Mouse (Mus musculus): ENCODE measurements at regions not wholly inside any gene's neighbourhood (a gene's known extent, or its start where the extent isn't known, plus 50 kb on each side); places are given as distances from the start of the nearest gene placed in this dataset.
A peak's percentile ranks its signal among the peaks of the same experiment; 100 is the strongest.

- H3K4me3 ChIP-seq (ENCODE audit: control insufficient read depth, low read depth, low read length) = no peak overlapping the region
- H3K27ac ChIP-seq (ENCODE audit: control insufficient read depth, insufficient read depth, low read depth, low read length) = no peak overlapping the region
- no peak for TF ChIP-seq CTCF (IDR thresholded peaks at IDR 0.05; ENCODE audit: control insufficient read depth, insufficient read depth, insufficient replicate concordance, low read depth, low read length)
- TF ChIP-seq POLR2A (IDR thresholded peaks at IDR 0.05; ENCODE audit: control insufficient read depth, low read depth, low read length) = no peak
- H3K36me3 ChIP-seq (ENCODE audit: control insufficient read depth, insufficient read depth, low read length) = no peaks in the 10 kb centered on the region
- H3K27me3 ChIP-seq (ENCODE audit: control insufficient read depth, insufficient read depth, low read length) = no peaks in the 10 kb centered on the region
- H3K4me1 ChIP-seq (ENCODE audit: control insufficient read depth, insufficient read depth, low read length) = no peaks in the 10 kb centered on the region
These were observed 445.3 kb downstream of the Hdgfl1 start for GRCm38 (mm10) chr13:26324633-26325032.

GRCm38 (mm10) chr13:26318557-26318956, 451.4 kb downstream of the Hdgfl1 start:
- Histone ChIP-seq H3K27ac (ENCODE audit: control insufficient read depth, insufficient read depth, low read depth, low read length) (no peak overlapping the region), H3K27me3 (ENCODE audit: control insufficient read depth, insufficient read depth, low read length) (no peaks in the 10 kb centered on the region), H3K36me3 (ENCODE audit: control insufficient read depth, insufficient read depth, low read length) (no peaks in the 10 kb centered on the region), H3K4me3 (ENCODE audit: control insufficient read depth, low read depth, low read length) (no peak overlapping the region), H3K4me1 (ENCODE audit: control insufficient read depth, insufficient read depth, low read length) (no peaks in the 10 kb centered on the region; the same call in 1 of the 2 replicates)
- TF ChIP-seq CTCF (IDR thresholded peaks at IDR 0.05; ENCODE audit: control insufficient read depth, insufficient read depth, insufficient replicate concordance, low read depth, low read length) = no peak
- no peak for TF ChIP-seq POLR2A (IDR thresholded peaks at IDR 0.05; ENCODE audit: control insufficient read depth, low read depth, low read length)

GRCm38 (mm10) chr13:26312246-26313010, 457.5 kb downstream of the Hdgfl1 start:
- H3K4me3 ChIP-seq (ENCODE audit: control insufficient read depth, low read depth, low read length) = peak overlapping the region; percentile 84
- H3K36me3 ChIP-seq (ENCODE audit: control insufficient read depth, insufficient read depth, low read length) = no peaks in the 10 kb centered on the region
- no peaks in the 10 kb centered on the region for H3K27me3 ChIP-seq (ENCODE audit: control insufficient read depth, insufficient read depth, low read length)
- TF ChIP-seq POLR2A (IDR thresholded peaks at IDR 0.05; ENCODE audit: control insufficient read depth, low read depth, low read length) = peak; percentile 37; the same call in 1 of the 2 replicates
- no peak for TF ChIP-seq CTCF (IDR thresholded peaks at IDR 0.05; ENCODE audit: control insufficient read depth, insufficient read depth, insufficient replicate concordance, low read depth, low read length)
- H3K4me1 ChIP-seq (ENCODE audit: control insufficient read depth, insufficient read depth, low read length) = peaks cover 10% of the 10 kb centered on the region
- H3K27ac ChIP-seq (ENCODE audit: control insufficient read depth, insufficient read depth, low read depth, low read length) = no peak overlapping the region

- H3K27ac ChIP-seq (ENCODE audit: control insufficient read depth, insufficient read depth, low read depth, low read length) = no peak overlapping the region
- TF ChIP-seq CTCF (IDR thresholded peaks at IDR 0.05; ENCODE audit: control insufficient read depth, insufficient read depth, insufficient replicate concordance, low read depth, low read length) (no peak), POLR2A (IDR thresholded peaks at IDR 0.05; ENCODE audit: control insufficient read depth, low read depth, low read length) (no peak)
These were observed 485.9 kb downstream of the Hdgfl1 start for GRCm38 (mm10) chr13:26284073-26284444.

GRCm38 (mm10) chr13:26283397-26284072, 486.4 kb downstream of the Hdgfl1 start:
- TF ChIP-seq CTCF (IDR thresholded peaks at IDR 0.05; ENCODE audit: control insufficient read depth, insufficient read depth, insufficient replicate concordance, low read depth, low read length) (no peak), POLR2A (IDR thresholded peaks at IDR 0.05; ENCODE audit: control insufficient read depth, low read depth, low read length) (no peak)
- H3K36me3 ChIP-seq (ENCODE audit: control insufficient read depth, insufficient read depth, low read length) = no peaks in the 10 kb centered on the region

More at GRCm38 (mm10) chr13:26284073-26284444, 485.9 kb downstream of the Hdgfl1 start:
- Histone ChIP-seq H3K4me1 (ENCODE audit: control insufficient read depth, insufficient read depth, low read length) (no peaks in the 10 kb centered on the region), H3K4me3 (ENCODE audit: control insufficient read depth, low read depth, low read length) (no peak overlapping the region), H3K27me3 (ENCODE audit: control insufficient read depth, insufficient read depth, low read length) (no peaks in the 10 kb centered on the region), H3K36me3 (ENCODE audit: control insufficient read depth, insufficient read depth, low read length) (no peaks in the 10 kb centered on the region)

GRCm38 (mm10) chr13:26282291-26282690, 487.7 kb downstream of the Hdgfl1 start:
- H3K36me3 ChIP-seq (ENCODE audit: control insufficient read depth, insufficient read depth, low read length) = no peaks in the 10 kb centered on the region
- no peak overlapping the region for H3K27ac ChIP-seq (ENCODE audit: control insufficient read depth, insufficient read depth, low read depth, low read length)
- no peaks in the 10 kb centered on the region for H3K4me1 ChIP-seq (ENCODE audit: control insufficient read depth, insufficient read depth, low read length)
- H3K4me3 ChIP-seq (ENCODE audit: control insufficient read depth, low read depth, low read length) = no peak overlapping the region
- no peak for TF ChIP-seq POLR2A (IDR thresholded peaks at IDR 0.05; ENCODE audit: control insufficient read depth, low read depth, low read length)
- no peak for TF ChIP-seq CTCF (IDR thresholded peaks at IDR 0.05; ENCODE audit: control insufficient read depth, insufficient read depth, insufficient replicate concordance, low read depth, low read length)
- H3K27me3 ChIP-seq (ENCODE audit: control insufficient read depth, insufficient read depth, low read length) = no peaks in the 10 kb centered on the region

More at GRCm38 (mm10) chr13:26283397-26284072, 486.4 kb downstream of the Hdgfl1 start:
- Histone ChIP-seq H3K27ac (ENCODE audit: control insufficient read depth, insufficient read depth, low read depth, low read length) (no peak overlapping the region), H3K4me3 (ENCODE audit: control insufficient read depth, low read depth, low read length) (no peak overlapping the region), H3K4me1 (ENCODE audit: control insufficient read depth, insufficient read depth, low read length) (no peaks in the 10 kb centered on the region), H3K27me3 (ENCODE audit: control insufficient read depth, insufficient read depth, low read length) (no peaks in the 10 kb centered on the region)

GRCm38 (mm10) chr13:26272850-26273249, 497.1 kb downstream of the Hdgfl1 start:
- TF ChIP-seq CTCF (IDR thresholded peaks at IDR 0.05; ENCODE audit: control insufficient read depth, insufficient read depth, insufficient replicate concordance, low read depth, low read length) = no peak
- TF ChIP-seq POLR2A (IDR thresholded peaks at IDR 0.05; ENCODE audit: control insufficient read depth, low read depth, low read length) = no peak
- H3K27ac ChIP-seq (ENCODE audit: control insufficient read depth, insufficient read depth, low read depth, low read length) = no peak overlapping the region
- no peaks in the 10 kb centered on the region for H3K27me3 ChIP-seq (ENCODE audit: control insufficient read depth, insufficient read depth, low read length)
- H3K4me3 ChIP-seq (ENCODE audit: control insufficient read depth, low read depth, low read length) = no peak overlapping the region
- H3K4me1 ChIP-seq (ENCODE audit: control insufficient read depth, insufficient read depth, low read length) = no peaks in the 10 kb centered on the region
- H3K36me3 ChIP-seq (ENCODE audit: control insufficient read depth, insufficient read depth, low read length) = no peaks in the 10 kb centered on the region
